Mouse (Mus musculus): ENCODE measurements around the gene Fezf1.

Gene Fezf1

DNA sequence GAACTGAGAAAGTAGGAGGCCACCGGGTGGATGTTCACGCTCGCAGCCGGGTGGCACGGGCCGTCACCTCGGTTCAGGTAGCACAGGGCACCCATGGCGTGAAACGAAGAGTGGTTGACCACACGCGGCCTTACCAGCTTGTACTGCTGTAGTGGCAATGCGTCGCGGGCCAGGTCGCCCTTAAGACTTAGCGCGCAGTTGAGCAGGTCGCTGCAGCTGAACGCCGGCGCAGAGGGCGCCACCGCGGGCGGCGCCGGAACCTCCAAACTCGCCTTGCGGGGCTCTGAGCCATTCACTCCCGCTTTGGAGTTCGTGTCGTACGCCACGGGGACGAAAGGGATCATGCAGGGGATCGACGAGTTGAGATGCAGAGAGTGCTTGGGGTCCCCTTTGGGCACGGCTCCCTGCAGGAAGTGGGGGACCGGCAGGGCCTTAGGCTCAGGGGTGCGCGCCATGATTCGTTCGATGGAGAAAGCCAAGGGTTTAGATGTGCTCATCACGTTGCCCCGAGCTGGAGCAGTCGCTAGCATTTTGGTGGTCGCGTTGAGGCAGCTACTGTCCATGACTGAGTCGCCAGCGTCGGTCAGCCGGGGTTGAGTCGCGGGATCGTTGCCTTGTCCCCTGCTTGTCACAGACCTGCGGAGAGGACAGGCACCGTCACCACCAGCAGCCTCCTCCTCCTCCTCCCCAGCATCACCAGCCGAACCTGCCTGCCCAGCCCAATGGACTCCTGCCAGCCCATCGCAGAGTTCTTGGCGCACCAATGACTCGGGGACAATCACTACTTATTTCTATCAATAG, 450 bp downstream of the Fezf1 start:
- DNase-seq (ENCODE audit: low read depth in 1 of 2, low spot score in 2 of 2) = no peak

DNA sequence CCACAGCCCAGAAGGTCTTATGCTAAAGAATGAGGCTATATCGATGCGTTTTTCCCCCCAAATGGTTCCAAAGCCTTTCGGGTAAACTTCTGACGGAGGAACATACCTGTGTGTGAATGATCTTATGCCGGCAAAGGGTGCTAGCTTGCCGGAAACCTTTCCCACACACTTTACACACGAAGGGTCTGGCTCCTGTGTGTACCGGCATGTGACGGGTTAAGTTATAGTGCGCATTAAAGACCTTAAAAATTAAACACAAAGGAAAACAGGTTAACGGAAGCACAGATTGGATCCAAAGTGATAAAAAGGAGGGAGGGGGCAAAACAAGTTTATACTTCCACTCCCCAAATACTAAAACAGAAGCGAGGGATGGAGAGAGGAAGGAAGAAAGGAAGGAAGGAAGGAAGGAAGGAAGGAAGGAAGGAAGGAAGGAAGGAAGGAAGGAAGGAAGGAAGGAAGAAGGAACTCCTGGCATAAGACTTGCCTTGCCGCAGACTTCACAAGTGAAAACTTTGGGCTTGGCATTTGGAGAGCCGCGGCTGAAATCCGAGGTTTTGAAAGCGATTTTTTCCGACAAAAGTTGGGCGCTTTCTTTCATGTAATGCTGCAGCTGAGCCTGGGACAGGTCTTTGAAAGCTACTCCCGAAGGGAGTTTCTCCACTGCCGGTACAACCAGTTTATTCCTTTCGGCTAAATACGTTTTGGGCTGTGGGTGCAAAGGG, 1.2 kb downstream of the Fezf1 start:
- DNase-seq (ENCODE audit: low read depth in 1 of 2, low spot score in 2 of 2) = no peak

DNA sequence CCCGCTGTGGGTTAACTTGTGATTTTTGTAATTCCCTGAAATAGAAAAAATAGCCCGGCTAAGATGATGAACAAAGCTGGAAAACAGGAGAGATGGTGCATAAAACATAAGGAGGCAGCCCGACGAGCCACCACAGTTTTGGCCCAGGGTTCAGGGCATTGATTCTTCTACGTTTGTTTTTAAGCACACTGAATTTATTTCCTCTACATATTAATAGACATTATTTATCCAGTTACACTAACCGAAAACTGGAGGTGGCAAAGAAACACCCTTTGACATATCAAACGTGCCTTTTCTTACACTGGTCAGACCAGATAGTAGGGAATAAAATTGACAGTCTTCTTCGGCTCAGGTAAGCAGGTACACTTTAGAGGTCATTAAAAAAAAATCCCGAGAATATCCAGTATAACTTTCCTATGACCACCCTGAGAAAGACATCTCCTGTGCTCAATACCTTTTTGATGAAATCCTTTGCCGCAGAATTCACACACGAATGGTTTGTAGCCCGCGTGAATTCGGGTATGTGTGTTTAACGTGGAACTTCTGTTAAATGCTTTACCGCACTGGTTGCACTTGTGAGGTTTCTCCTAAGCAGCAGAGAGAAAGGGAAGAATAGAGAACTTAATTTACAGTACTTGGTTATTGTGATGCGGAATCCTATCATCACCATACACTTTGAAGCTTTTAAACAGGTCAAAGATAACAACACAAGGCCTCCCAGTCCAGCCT, 1.9 kb downstream of the Fezf1 start:
- DNase-seq (ENCODE audit: low read depth in 1 of 2, low spot score in 2 of 2) = no peak

DNA sequence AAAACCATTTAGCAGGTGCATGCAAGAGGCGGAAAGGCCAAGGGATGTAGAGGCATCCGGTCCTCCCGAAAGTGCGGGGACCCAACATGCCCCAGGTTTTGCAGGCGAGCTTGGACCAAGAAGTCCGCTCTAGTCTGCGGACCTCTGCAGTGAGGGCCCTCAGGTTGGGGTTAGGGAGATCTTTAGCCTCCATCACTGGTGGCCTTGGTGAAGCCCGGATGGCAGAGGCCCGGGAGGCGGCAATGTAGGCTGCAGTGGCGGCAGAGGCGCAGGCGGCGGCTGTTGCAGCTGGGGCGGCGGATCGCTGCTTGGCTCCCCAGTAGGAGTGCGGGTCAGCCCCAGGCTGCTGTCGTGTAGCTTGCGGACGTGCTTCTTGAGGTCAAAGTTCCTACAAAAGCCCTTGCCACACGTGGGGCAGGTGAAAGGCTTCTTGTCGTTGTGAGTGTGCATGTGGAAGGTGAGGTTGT, 2.6 kb downstream of the Fezf1 start:
- no peak for DNase-seq (ENCODE audit: low read depth in 1 of 2, low spot score in 2 of 2)

DNA sequence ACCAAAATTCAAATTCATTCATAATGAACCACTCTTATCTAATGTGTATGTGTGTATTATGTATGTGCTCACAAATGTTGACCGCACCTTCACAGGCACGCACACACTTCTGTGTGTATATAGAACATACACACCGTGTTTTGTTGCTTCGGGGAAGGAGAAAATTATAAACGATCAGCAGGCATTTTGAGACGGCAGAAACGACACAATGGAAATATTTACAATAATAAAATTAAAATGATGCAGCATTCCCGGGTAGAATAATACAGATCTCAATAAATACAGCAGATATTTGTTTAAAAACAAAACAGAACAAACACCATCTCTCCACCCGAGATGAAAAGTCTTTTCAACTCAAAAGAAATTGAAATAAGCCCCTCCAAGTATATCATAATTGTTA, 3.0 kb downstream of the Fezf1 start:
- no peak for DNase-seq (ENCODE audit: low read depth in 1 of 2, low spot score in 2 of 2)

DNA sequence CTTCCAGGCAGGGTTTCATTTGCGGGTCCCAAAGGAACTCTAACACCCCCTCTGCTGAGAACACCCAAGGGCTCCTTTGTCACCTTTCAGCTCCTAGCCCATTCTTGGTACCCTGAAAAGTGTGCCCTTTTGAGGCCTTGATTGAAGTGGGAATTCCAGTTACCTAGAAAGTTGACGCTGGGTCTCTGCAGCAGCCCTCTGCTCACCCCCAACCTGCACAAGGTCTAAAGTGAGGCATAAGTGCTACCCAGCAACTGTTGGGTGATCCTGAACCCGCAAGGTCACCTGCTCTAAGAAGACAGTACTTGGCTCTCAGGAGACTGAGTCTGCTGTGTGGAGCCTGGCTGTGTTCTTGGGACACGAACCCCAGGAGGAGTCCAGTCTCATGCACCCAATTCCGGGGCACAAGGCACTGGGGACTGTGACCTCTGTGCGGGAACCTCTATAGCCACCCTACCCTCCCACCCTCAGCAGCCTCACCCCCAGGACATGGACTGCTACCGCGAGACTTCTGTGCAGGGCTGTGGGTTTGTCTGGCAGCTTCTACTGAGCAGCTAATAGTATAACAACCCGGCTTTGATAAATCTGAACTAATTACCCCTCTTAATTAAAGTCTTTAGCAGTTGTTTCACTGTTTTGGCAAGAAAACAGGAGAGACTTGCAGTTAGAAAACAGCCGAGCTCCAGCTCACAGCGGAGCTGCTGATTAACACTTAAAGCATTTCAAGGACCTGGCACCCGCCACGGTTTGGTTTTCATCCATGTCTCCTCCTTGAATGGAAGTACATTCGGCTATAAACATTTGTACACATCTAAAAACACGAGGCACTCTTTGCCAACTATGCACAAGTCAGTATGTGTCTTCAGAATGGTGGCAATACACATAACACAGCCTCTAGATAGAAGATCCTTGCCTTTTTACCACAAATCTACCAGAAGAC, 4.1 kb downstream of the Fezf1 start:
- DNase-seq (ENCODE audit: low read depth in 1 of 2, low spot score in 2 of 2) = no peak

DNA sequence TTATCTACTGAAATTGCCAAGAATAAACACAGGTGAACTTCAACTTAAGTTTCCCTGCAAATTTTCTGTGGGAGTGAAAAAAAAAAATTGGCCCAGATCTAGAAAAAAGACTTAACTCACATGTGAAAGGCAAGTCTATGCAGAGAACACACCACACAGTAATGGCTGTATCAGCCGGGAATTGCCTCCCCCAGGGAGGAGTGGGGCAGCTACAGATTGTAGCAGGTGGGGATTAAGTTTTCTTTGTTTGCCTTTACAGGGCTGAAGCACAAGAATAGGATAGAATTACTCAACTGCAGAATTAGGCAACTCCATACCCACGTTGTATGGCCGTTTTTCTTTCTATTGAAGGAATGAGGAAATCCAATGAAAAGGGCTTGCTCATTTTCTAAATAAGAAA, 36.7 kb downstream of the Fezf1 start:
- no peak for DNase-seq (ENCODE audit: low read depth in 1 of 2, low spot score in 2 of 2)

DNA sequence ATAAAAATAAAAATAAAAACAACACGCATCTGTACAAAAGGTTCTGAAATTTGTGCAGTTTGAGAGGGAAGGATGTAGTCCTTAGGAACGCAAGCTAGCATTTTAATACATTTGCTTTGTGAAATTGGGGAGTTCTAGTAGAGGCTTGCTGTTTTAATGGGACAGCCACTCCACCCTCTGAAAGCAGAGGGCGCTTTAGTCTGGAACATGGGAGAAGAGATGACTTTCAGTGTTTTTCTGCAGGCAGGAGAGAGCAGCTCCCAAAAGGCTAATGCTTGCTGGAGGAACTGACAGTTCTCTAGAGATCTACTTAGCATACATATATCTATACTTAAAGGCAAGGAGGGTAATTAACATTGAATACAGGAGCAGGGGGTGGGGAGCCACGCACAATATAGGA, 40.4 kb downstream of the Fezf1 start:
- DNase-seq (ENCODE audit: low read depth in 1 of 2, low spot score in 2 of 2) = no peak

DNA sequence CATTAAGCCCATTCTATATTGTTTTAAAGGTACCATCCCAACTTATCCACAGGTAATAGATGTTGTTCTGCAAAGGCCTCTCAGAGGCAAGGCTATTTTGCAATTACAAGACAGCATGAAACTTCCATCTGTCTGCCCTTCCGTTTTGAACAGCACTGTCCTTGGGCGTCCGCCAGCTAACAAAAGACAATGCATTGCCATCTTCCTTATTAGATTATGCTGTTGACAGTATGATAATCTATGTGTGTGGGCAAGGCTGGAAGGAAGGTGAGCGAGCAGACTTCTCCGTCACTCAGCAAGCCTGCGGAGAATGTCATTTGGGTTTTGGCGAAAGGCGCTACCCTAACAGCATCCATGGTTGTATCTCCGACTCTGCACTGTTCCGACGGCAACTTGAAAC, 45.5 kb downstream of the Fezf1 start:
- no peak for DNase-seq (ENCODE audit: low read depth in 1 of 2, low spot score in 2 of 2)
